Mouse (Mus musculus) intestine, embryonic 16.5 days (tissue): Measurements from ENCODE around the gene Mvb12b. TPM values are rescaled to one million over a fixed set of nuclear protein-coding genes. Genes with fewer than 3 reads are reported as not detected.
"Not testable (repeated sequence)": the region's sequence is repeated elsewhere in the genome, so short reads cannot be mapped to it uniquely, and the experiment has no call there.

Source experiments
- ATAC-seq: fragments of 200-750 bp; cut with Nextera tagmentation; 2 replicates; pipeline ENCODE4 v1.8.0; 2017; ENCODE audit warnings: moderate TSS enrichment, moderate library complexity
- H3K27ac ChIP-seq: fragments of 300-500 bp; sonication (generic); 2 replicates; pipeline ENCODE4 v1.5.1; 2014; ENCODE audit warnings: mild to moderate bottlenecking, low read length
- H3K27me3 ChIP-seq: fragments of 300-500 bp; sonication (generic); replicated peaks from 2 replicates; pipeline ENCODE4 v1.6.1; 2014; ENCODE audit warnings: low read length, control low read depth, mixed read lengths; ENCODE audit not compliant: control insufficient read depth, insufficient read depth
- H3K36me3 ChIP-seq: fragments of 300-500 bp; sonication (generic); 2 replicates; pipeline ENCODE4 v1.6.1; 2014; ENCODE audit warnings: low read length, control low read depth; ENCODE audit not compliant: control insufficient read depth, insufficient read depth
- H3K4me1 ChIP-seq: fragments of 300-500 bp; sonication (generic); 2 replicates; pipeline ENCODE4 v1.6.1; 2014; ENCODE audit warnings: low read length, control low read depth, mixed read lengths; ENCODE audit not compliant: control insufficient read depth, insufficient read depth
- H3K4me2 ChIP-seq: fragments of 300-500 bp; sonication (generic); 2 replicates; pipeline ENCODE4 v1.6.1; 2014; ENCODE audit warnings: low read depth, low read length, control low read depth
- H3K4me3 ChIP-seq: fragments of 300-500 bp; sonication (generic); 2 replicates; pipeline ENCODE4 v1.5.1; 2014; ENCODE audit warnings: mild to moderate bottlenecking, low read length
- H3K9ac ChIP-seq: fragments of 300-500 bp; sonication (generic); 2 replicates; pipeline ENCODE4 v1.6.1; 2014; ENCODE audit warnings: low read depth, low read length
- H3K9me3 ChIP-seq: fragments of 300-500 bp; sonication (generic); 2 replicates; pipeline ENCODE4 v1.6.1; 2016; ENCODE audit warnings: low read length, control low read depth; ENCODE audit not compliant: control insufficient read depth
- WGBS: fragments of 180-500 bp; shearing (Covaris S2); extraction: QIAGEN DNeasy Blood & Tissue Kit; methylation state at CpG from one replicate; pipeline ENCODE4 v1.1.7; 2014; 5-methylcytosine and 5-hydroxymethylcytosine counted together
- polyA plus RNA-seq: library from polyadenylated mRNA; unstranded; fragments of >200 nt; fragmentation: Nextera tagmentation; extraction: Ambion mirVana; gene quantifications from 2 replicates; pipeline ENCODE4 v1.2.1, GENCODE M21; 2015

Mvb12b gene
- polyA plus RNA-seq, 1 experiment from 2014 or later = 7.9 TPM

- no peaks in the 10 kb centered on the region for H3K4me1 ChIP-seq
- H3K9me3 ChIP-seq = no peaks in the 10 kb centered on the region
- no peak overlapping the region for H3K4me2 ChIP-seq
- no peaks in the 10 kb centered on the region for H3K36me3 ChIP-seq
- no peak overlapping the region for H3K4me3 ChIP-seq
- no peaks in the 10 kb centered on the region for H3K27me3 ChIP-seq
- no peak overlapping the region for H3K27ac ChIP-seq
- H3K9ac ChIP-seq = no peak overlapping the region
- 76% methylated on average over 6 of the region's 6 CpGs for WGBS
- ATAC-seq = no peak
These were observed 30.6 kb upstream of the Mvb12b start for GRCm38 (mm10) chr2:33918318-33918717.

GRCm38 (mm10) chr2:33916603-33917002 lies 28.9 kb upstream of the Mvb12b start:
- ATAC-seq = no peak
- 63% methylated on average over 11 of the region's 11 CpGs for WGBS
- Histone ChIP-seq H3K9ac (no peak overlapping the region), H3K4me3 (no peak overlapping the region), H3K4me1 (no peaks in the 10 kb centered on the region), H3K27me3 (no peaks in the 10 kb centered on the region), H3K4me2 (no peak overlapping the region), H3K9me3 (no peaks in the 10 kb centered on the region), H3K36me3 (no peaks in the 10 kb centered on the region), H3K27ac (no peak overlapping the region)

- 58% methylated on average over 8 of the region's 8 CpGs for WGBS
- no peaks in the 10 kb centered on the region for H3K4me1 ChIP-seq
These were observed 27.3 kb upstream of the Mvb12b start for GRCm38 (mm10) chr2:33914998-33915397.

GRCm38 (mm10) chr2:33914334-33914733 lies 26.6 kb upstream of the Mvb12b start:
- no peaks in the 10 kb centered on the region for H3K27me3 ChIP-seq
- no peak overlapping the region for H3K9ac ChIP-seq
- H3K36me3 ChIP-seq = no peaks in the 10 kb centered on the region
- H3K4me1 ChIP-seq = no peaks in the 10 kb centered on the region
- no peak for ATAC-seq
- no peak overlapping the region for H3K27ac ChIP-seq
- no peak overlapping the region for H3K4me3 ChIP-seq
- H3K4me2 ChIP-seq = no peak overlapping the region
- H3K9me3 ChIP-seq = no peaks in the 10 kb centered on the region
- WGBS = 49% methylated on average over 3 of the region's 3 CpGs

More at GRCm38 (mm10) chr2:33914998-33915397, 27.3 kb upstream of the Mvb12b start:
- H3K27me3 ChIP-seq = no peaks in the 10 kb centered on the region
- H3K27ac ChIP-seq = no peak overlapping the region
- no peaks in the 10 kb centered on the region for H3K36me3 ChIP-seq
- H3K4me2 ChIP-seq = no peak overlapping the region
- ATAC-seq = no peak
- no peak overlapping the region for H3K4me3 ChIP-seq
- no peaks in the 10 kb centered on the region for H3K9me3 ChIP-seq
- no peak overlapping the region for H3K9ac ChIP-seq

GRCm38 (mm10) chr2:33913598-33913997 lies 25.9 kb upstream of the Mvb12b start:
- H3K4me3 ChIP-seq, H3K9ac ChIP-seq, H3K27ac ChIP-seq, H3K27me3 ChIP-seq, H3K4me2 ChIP-seq, ATAC-seq, H3K36me3 ChIP-seq, H3K4me1 ChIP-seq, H3K9me3 ChIP-seq: not testable (repeated sequence)
- WGBS = 80% methylated on average over 1 of the region's 1 CpGs

- Histone ChIP-seq H3K27ac (no peak overlapping the region), H3K4me3 (no peak overlapping the region), H3K4me2 (no peak overlapping the region), H3K9ac (no peak overlapping the region), H3K36me3 (no peaks in the 10 kb centered on the region), H3K27me3 (no peaks in the 10 kb centered on the region), H3K9me3 (no peaks in the 10 kb centered on the region), H3K4me1 (peaks cover 4% of the 10 kb centered on the region; the same call in 1 of the 2 replicates)
- 66% methylated on average over 3 of the region's 3 CpGs for WGBS
- ATAC-seq = no peak
These were observed 25.0 kb upstream of the Mvb12b start for GRCm38 (mm10) chr2:33912741-33913140.

GRCm38 (mm10) chr2:33908374-33908773 lies 20.6 kb upstream of the Mvb12b start:
- Histone ChIP-seq H3K4me2 (no peak overlapping the region), H3K4me3 (no peak overlapping the region), H3K4me1 (peaks cover 4% of the 10 kb centered on the region; the same call in 1 of the 2 replicates), H3K36me3 (no peaks in the 10 kb centered on the region), H3K27ac (peak overlapping the region; percentile 72), H3K9ac (no peak overlapping the region), H3K27me3 (no peaks in the 10 kb centered on the region), H3K9me3 (no peaks in the 10 kb centered on the region)
- WGBS = 30% methylated on average over 8 of the region's 8 CpGs
- peak; percentile 89 for ATAC-seq

- 90% methylated on average over 6 of the region's 6 CpGs for WGBS
- Histone ChIP-seq H3K4me3 (no peak overlapping the region), H3K36me3 (no peaks in the 10 kb centered on the region), H3K9ac (no peak overlapping the region), H3K4me2 (no peak overlapping the region), H3K27ac (no peak overlapping the region), H3K9me3 (no peaks in the 10 kb centered on the region), H3K4me1 (peaks cover 4% of the 10 kb centered on the region; the same call in 1 of the 2 replicates), H3K27me3 (no peaks in the 10 kb centered on the region)
- no peak for ATAC-seq
These were observed 19.4 kb upstream of the Mvb12b start for GRCm38 (mm10) chr2:33907174-33907573.

GRCm38 (mm10) chr2:33895829-33896228 lies 8.1 kb upstream of the Mvb12b start:
- 82% methylated on average over 3 of the region's 3 CpGs for WGBS

GRCm38 (mm10) chr2:33893151-33893550 lies 5.4 kb upstream of the Mvb12b start:
- no peaks in the 10 kb centered on the region for H3K27me3 ChIP-seq
- H3K4me3 ChIP-seq = no peak overlapping the region
- H3K9me3 ChIP-seq = no peaks in the 10 kb centered on the region
- H3K36me3 ChIP-seq = no peaks in the 10 kb centered on the region
- H3K9ac ChIP-seq = no peak overlapping the region
- ATAC-seq = no peak
- whole genome bisulfite sequencing = 81% methylated on average over 3 of the region's 3 CpGs
- no peak overlapping the region for H3K4me2 ChIP-seq
- no peaks in the 10 kb centered on the region for H3K4me1 ChIP-seq
- no peak overlapping the region for H3K27ac ChIP-seq

More at GRCm38 (mm10) chr2:33895829-33896228, 8.1 kb upstream of the Mvb12b start:
- no peak for ATAC-seq
- Histone ChIP-seq H3K36me3 (no peaks in the 10 kb centered on the region), H3K27ac (no peak overlapping the region), H3K27me3 (no peaks in the 10 kb centered on the region), H3K4me1 (no peaks in the 10 kb centered on the region), H3K4me2 (no peak overlapping the region), H3K4me3 (no peak overlapping the region), H3K9ac (no peak overlapping the region), H3K9me3 (no peaks in the 10 kb centered on the region)
